Mouse (Mus musculus): Measurements from ENCODE around the gene Sptssa. TPM values are rescaled to one million over a fixed set of nuclear protein-coding genes. Genes with fewer than 3 reads are reported as not detected.

The Sptssa gene
- total RNA-seq, 2 experiments from 2014 or later: 46.8 to 51.3 TPM

Small RNA genes lying within 50 kb of the gene (microRNA-seq; reads per million reads assigned to microRNA genes)
- gene Mir1892: not detected

Other genes with a start within 250 kb of the Sptssa start
- 10 to 100 TPM; 25.3 to 32.0 TPM for gene Eapp, start 39.3 kb upstream of the Sptssa start, total RNA-seq (2021)
- gene Snx6, start 139.1 kb upstream of the Sptssa start, total RNA-seq (2021): 10 to 100 TPM; 55.1 to 61.0 TPM
- 100 to 1,000 TPM; 825 to 895 TPM for gene Cfl2, start 206.3 kb upstream of the Sptssa start, total RNA-seq (2021)

All from gastrocnemius, postnatal 4 days (tissue).